Mouse (Mus musculus) erythroblast, embryonic 14.5 days (primary cell): ENCODE measurements at regions not wholly inside any gene's neighbourhood (a gene's known extent, or its start where the extent isn't known, plus 50 kb on each side); places are given as distances from the start of the nearest gene placed in this dataset.

Experiments used
- GATA1 ChIP-seq: IDR thresholded peaks from 2 replicates; pipeline ENCODE4 v1.6.1; 2012; ENCODE audit warnings: low read length, inconsistent platforms, mixed read lengths
- TAL1 ChIP-seq: IDR thresholded peaks from 3 replicates; pipeline ENCODE4 v1.6.1; 2012; ENCODE audit warnings: low read length, inconsistent platforms, mixed read lengths

DNA sequence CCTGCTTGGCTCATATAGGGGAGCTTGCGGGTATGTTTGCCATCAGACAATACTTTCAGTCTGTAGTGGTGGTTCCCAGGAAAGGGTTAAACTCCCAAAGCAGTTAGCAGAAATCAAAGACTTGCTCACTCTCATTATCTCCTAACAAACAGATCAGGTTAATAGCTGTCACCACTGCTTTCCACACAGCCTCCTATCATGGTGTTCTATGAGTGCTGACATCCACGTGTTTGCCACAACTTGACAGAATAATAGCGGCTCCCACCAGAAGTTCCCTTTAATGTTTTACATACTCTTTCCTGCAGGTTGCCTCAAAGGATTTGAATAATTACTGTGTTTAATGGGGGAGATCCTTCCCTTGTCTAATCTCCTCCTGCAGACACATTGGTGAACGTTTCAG, 97.5 kb upstream of the Card11 start:
- TF ChIP-seq GATA1: no peak
- TF ChIP-seq TAL1: no peak
